Mouse (Mus musculus): ENCODE measurements around the gene Gm7298.
"Not testable (repeated sequence)": the region's sequence is repeated elsewhere in the genome, so short reads cannot be mapped to it uniquely, and the experiment has no call there.

Gene Gm7298

DNA sequence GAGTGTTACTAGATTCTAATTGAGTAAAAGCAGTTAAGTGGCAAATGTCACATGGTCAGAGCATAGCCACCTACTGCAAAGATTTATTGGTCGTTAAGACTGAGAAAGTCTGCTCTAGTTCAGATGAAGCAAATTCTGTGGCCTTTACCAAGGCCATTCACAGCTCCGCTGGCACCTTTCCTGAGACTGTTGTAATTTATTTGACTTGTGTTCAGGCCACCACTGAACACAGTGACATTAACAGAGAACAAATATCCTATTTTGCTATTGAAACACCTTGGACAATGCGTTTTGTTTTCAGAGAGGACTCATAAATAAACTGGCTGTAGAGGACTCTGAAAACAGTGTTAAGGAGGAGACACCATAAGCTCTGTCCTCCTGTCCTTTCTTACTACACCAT, at the start of gene Gm7298:
Gm7298 (plus strand) TSS at position 301 of the 400 bp plus-strand sequence.
- no peak for DNase-seq (ENCODE audit: low spot score)

DNA sequence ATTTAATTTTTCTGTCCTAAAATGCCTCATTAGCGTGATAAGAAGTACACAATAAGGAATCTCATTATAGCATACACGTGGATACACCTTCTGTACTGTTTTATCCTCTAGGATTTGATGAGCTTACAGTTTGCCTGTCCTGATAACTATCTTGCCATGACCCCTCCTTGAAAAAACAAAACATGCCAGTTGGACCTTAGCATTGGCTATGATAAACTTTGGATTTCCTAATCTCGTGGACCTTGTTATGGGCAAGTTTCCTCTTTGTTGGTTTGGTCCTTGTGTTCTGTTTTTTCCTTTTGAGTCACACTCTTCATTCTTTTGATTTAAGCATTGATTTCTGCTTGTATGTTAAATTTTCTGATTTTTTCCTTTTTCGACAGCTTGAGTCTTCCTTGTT, 95.3 kb downstream of the Gm7298 start:
- DNase-seq (ENCODE audit: low spot score): no peak

DNA sequence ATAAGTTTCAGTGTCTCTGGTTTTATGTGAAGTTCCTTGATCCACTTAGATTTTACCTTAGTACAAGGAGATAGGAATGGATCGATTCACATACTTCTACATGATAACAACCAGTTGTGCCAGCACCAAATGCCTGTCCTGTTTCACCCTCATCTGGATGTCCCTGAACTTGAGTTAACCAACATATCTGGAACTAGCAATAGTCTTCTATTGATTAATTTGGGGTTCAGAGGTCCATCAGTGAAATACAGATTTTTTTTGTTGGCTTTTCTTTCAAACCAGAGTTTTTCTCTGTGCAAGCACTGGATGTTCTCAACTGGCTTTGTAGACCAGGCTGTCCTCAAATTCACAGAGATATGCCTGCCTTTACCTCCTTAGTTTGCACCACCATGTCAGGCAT, 103.6 kb downstream of the Gm7298 start:
- DNase-seq (ENCODE audit: low spot score): no peak

- not testable (repeated sequence) for DNase-seq (ENCODE audit: low spot score)
Observed at GRCm38 (mm10) chr6:121838271-121838670, 105.5 kb downstream of the Gm7298 start, which contains the start of gene Mug1. Mug1 (plus strand) TSS chr6:121838541.
